Mouse (Mus musculus): ENCODE data around the gene Zfp454. TPM values are rescaled to one million over a fixed set of nuclear protein-coding genes. Genes with fewer than 3 reads are reported as not detected.
A peak's percentile ranks its signal among the peaks of the same experiment; 100 is the strongest.

Gene Zfp454
- polyA plus RNA-seq, 1 experiment from 2014 or later: 2.0 TPM

DNA sequence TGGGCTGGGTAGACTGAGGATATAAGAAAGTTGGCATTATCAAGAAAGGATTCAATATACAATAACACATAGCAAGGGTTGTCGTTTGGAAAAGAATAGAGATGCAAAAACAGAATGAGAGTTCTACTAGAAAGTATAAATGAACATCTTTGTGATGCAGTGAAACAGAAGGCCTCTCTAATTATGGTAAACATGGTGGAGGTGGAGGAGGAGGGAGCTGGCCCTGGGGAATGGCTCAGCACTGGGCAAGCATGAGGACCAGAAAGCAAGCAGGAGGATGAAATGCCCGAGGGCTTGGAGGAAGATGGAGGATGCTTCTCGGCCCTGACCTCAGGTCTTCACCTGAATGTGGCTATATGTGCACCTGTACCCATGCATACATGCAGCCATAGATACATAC lies 27.0 kb upstream of the Zfp454 start:
- TF ChIP-seq EP300 (IDR thresholded peaks at IDR 0.05) (no peak), CTCF (IDR thresholded peaks at IDR 0.05) (no peak)
- Histone ChIP-seq H3K27me3 (replicated peaks; ENCODE audit: insufficient read depth, low read length) (no peaks in the 10 kb centered on the region), H3K4me2 (replicated peaks; ENCODE audit: low read depth, low read length) (no peak overlapping the region), H3K4me3 (ENCODE audit: low read depth, low read length) (no peak overlapping the region), H3K4me1 (ENCODE audit: insufficient read depth, low read depth, low read length) (no peaks in the 10 kb centered on the region), H3K36me3 (ENCODE audit: insufficient read depth, low read length) (no peaks in the 10 kb centered on the region; the same call in 1 of the 2 replicates), H3K9ac (replicated peaks; ENCODE audit: low read depth) (no peak overlapping the region), H3K9me3 (ENCODE audit: low read length) (no peaks in the 10 kb centered on the region), H3K27ac (ENCODE audit: low read length) (no peak overlapping the region)
- WGBS: 87% methylated on average over 3 of the region's 3 CpGs
- DNase-seq (ENCODE audit: low spot score) (no peak), ATAC-seq (no peak)

DNA sequence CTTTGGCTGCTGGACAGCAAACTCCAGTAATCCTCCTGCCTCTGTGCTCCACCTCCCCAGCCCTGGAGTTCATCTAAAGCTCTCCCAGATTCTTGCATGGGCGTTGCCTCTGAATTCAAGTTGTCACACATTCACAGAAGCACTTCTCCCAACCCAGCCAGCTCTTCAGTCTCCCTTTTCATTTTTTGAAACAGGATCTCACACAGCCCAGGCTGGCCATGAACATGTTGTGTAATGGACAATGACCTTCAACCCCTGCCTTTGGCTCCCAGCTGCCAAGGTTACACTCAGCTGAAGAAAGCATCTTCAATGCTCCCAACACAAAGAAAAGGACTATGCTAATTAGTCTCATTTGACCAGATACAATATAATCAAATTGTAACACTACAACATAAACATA lies 25.9 kb upstream of the Zfp454 start:
- no peaks in the 10 kb centered on the region for H3K9me3 ChIP-seq (ENCODE audit: low read length)
- H3K4me2 ChIP-seq (replicated peaks; ENCODE audit: low read depth, low read length): no peak overlapping the region
- no peak overlapping the region for H3K4me3 ChIP-seq (ENCODE audit: low read depth, low read length)
- WGBS: 95% methylated on average over 1 of the region's 1 CpGs
- TF ChIP-seq EP300 (IDR thresholded peaks at IDR 0.05) (no peak), CTCF (IDR thresholded peaks at IDR 0.05) (no peak)
- H3K9ac ChIP-seq (replicated peaks; ENCODE audit: low read depth): no peak overlapping the region
- ATAC-seq (no peak), DNase-seq (ENCODE audit: low spot score) (no peak)
- no peak overlapping the region for H3K27ac ChIP-seq (ENCODE audit: low read length)
- H3K4me1 ChIP-seq (ENCODE audit: insufficient read depth, low read depth, low read length): no peaks in the 10 kb centered on the region
- H3K27me3 ChIP-seq (replicated peaks; ENCODE audit: insufficient read depth, low read length): no peaks in the 10 kb centered on the region
- no peaks in the 10 kb centered on the region; the same call in none of the 2 replicates for H3K36me3 ChIP-seq (ENCODE audit: insufficient read depth, low read length)

DNA sequence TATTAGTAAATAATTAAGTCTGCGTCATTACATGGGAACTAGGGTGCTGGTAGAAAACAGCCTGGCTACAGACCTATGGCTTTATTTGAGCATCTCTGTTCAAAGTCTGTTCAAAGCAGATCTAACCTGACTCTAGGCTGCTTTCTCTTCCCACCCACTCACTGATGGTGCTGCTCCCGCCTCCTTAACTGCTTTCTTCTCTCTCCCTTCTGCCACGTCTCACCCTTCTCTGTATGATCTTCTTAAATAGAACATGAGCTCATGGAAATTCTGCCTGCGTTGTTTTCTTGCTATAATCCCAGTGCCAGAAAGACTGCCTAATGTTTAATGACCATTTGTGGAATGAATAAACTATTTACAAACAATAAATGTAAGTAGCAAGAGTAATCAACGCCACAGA lies 20.7 kb upstream of the Zfp454 start:
- H3K4me1 ChIP-seq (ENCODE audit: insufficient read depth, low read depth, low read length): no peaks in the 10 kb centered on the region
- H3K27ac ChIP-seq (ENCODE audit: low read length): no peak overlapping the region
- H3K27me3 ChIP-seq (replicated peaks; ENCODE audit: insufficient read depth, low read length): no peaks in the 10 kb centered on the region
- TF ChIP-seq EP300 (IDR thresholded peaks at IDR 0.05) (no peak), CTCF (IDR thresholded peaks at IDR 0.05) (no peak)
- ATAC-seq: no peak
- WGBS: 94% methylated on average over 5 of the region's 5 CpGs
- no peaks in the 10 kb centered on the region for H3K9me3 ChIP-seq (ENCODE audit: low read length)
- peaks cover 10% of the 10 kb centered on the region for H3K36me3 ChIP-seq (ENCODE audit: insufficient read depth, low read length)
- H3K9ac ChIP-seq (replicated peaks; ENCODE audit: low read depth): no peak overlapping the region
- no peak overlapping the region for H3K4me2 ChIP-seq (replicated peaks; ENCODE audit: low read depth, low read length)
- DNase-seq (ENCODE audit: low spot score): no peak
- no peak overlapping the region for H3K4me3 ChIP-seq (ENCODE audit: low read depth, low read length)

DNA sequence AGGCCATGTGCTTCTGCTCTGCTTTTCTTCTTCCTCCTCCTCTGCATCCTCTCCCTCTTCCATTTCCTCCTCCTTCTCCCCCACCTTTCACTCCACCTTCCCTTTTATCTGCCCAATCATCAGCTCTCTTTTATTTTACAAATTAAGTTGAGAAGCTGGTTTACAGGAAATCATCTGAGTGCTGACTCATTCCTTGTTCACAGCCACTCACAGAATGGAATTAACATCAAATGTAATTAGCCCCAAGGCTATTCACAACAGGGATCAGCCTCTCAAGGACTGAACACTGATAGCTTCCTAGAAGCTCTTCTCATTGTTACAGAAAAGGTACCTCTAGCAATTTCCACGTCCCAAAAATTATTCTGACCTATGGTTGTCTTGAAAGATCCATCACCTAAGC lies 9.9 kb upstream of the Zfp454 start:
- no peaks in the 10 kb centered on the region for H3K27me3 ChIP-seq (replicated peaks; ENCODE audit: insufficient read depth, low read length)
- peaks cover 32% of the 10 kb centered on the region for H3K9me3 ChIP-seq (ENCODE audit: low read length)
- no peak overlapping the region for H3K27ac ChIP-seq (ENCODE audit: low read length)
- no peak overlapping the region for H3K9ac ChIP-seq (replicated peaks; ENCODE audit: low read depth)
- WGBS: 66% methylated on average over 1 of the region's 1 CpGs
- H3K4me1 ChIP-seq (ENCODE audit: insufficient read depth, low read depth, low read length): no peaks in the 10 kb centered on the region
- DNase-seq (ENCODE audit: low spot score): no peak
- ATAC-seq: no peak
- TF ChIP-seq CTCF (IDR thresholded peaks at IDR 0.05) (no peak), EP300 (IDR thresholded peaks at IDR 0.05) (no peak)
- H3K36me3 ChIP-seq (ENCODE audit: insufficient read depth, low read length): peaks cover 8% of the 10 kb centered on the region; the same call in 1 of the 2 replicates
- H3K4me3 ChIP-seq (ENCODE audit: low read depth, low read length): no peak overlapping the region
- H3K4me2 ChIP-seq (replicated peaks; ENCODE audit: low read depth, low read length): no peak overlapping the region

DNA sequence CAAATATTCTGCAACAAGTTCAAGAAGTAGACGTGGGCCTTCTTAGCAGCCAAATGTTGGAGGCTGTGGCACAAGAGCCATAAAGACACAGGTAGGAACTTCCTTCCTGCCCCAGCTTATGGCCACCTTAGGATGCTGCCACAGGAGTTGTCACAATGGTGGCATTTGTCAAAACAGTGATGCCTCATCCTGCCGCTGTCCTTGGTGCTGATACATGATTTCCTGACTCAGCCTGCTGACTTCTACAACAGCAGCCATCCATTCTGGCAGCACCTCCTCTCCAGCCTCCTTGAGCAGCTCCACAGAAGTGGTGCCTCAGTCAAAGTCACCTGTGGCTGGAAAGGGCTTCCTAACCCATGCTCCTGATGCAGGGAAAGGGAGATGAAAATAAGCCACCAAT lies 5.0 kb upstream of the Zfp454 start:
- no peak for TF ChIP-seq EP300 (IDR thresholded peaks at IDR 0.05)
- no peak for TF ChIP-seq CTCF (IDR thresholded peaks at IDR 0.05)
- H3K9ac ChIP-seq (replicated peaks; ENCODE audit: low read depth): no peak overlapping the region
- no peaks in the 10 kb centered on the region for H3K4me1 ChIP-seq (ENCODE audit: insufficient read depth, low read depth, low read length)
- H3K4me3 ChIP-seq (ENCODE audit: low read depth, low read length): no peak overlapping the region
- H3K27ac ChIP-seq (ENCODE audit: low read length): no peak overlapping the region
- DNase-seq (ENCODE audit: low spot score) (no peak), ATAC-seq (no peak)
- H3K27me3 ChIP-seq (replicated peaks; ENCODE audit: insufficient read depth, low read length): no peaks in the 10 kb centered on the region
- H3K4me2 ChIP-seq (replicated peaks; ENCODE audit: low read depth, low read length): no peak overlapping the region
- H3K36me3 ChIP-seq (ENCODE audit: insufficient read depth, low read length): no peaks in the 10 kb centered on the region
- 0 out of 2 replicates have a peak, but pooled peaks cover 4% of the 10 kb centered on the region for H3K9me3 ChIP-seq (ENCODE audit: low read length)
- WGBS: 46% methylated on average over 2 of the region's 2 CpGs

DNA sequence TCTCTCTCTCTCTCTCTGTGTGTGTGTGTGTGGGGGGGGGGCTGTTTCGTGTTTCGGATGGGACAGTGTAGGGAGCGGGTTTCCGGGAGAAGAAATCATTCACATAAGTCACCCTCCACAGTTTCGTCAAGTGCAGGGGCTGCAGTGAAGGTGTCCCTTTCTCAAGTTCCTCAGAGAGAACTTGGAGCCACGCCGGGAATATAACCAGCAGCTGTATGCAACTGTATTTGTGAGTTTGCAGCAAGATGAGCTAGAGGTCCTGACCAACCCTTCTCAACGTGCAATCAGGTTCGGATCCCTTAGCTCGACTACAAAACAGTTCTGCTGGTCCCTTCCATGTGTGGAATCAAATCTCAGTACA lies 538 bp downstream of the Zfp454 start:
- Histone ChIP-seq H3K9ac (replicated peaks; ENCODE audit: low read depth) (0 out of 2 replicates have a peak overlapping the region, but pooled peaks have one; percentile 23), H3K4me3 (ENCODE audit: low read depth, low read length) (peak overlapping the region; percentile 37), H3K4me1 (ENCODE audit: insufficient read depth, low read depth, low read length) (no peaks in the 10 kb centered on the region), H3K9me3 (ENCODE audit: low read length) (no peaks in the 10 kb centered on the region), H3K27ac (ENCODE audit: low read length) (no peak overlapping the region), H3K27me3 (replicated peaks; ENCODE audit: insufficient read depth, low read length) (no peaks in the 10 kb centered on the region), H3K4me2 (replicated peaks; ENCODE audit: low read depth, low read length) (peak overlapping the region; percentile 75), H3K36me3 (ENCODE audit: insufficient read depth, low read length) (no peaks in the 10 kb centered on the region)
- ATAC-seq (peak; percentile 6; the same call in 1 of the 2 replicates), DNase-seq (ENCODE audit: low spot score) (peak; percentile 13)
- 10% methylated on average over 9 of the region's 10 CpGs for WGBS
- TF ChIP-seq CTCF (IDR thresholded peaks at IDR 0.05) (no peak), EP300 (IDR thresholded peaks at IDR 0.05) (no peak)
